Mouse (Mus musculus) urinary bladder, adult 18-20 months (tissue): ENCODE data around the gene Smarcb1.

ENCODE experiments used
- DNase-seq, 2 experiments: peaks; one replicate each; pipeline ENCODE4 v3.0.0; 2022; ENCODE audit warnings: low spot score in 2 of 2, mixed read lengths in 2 of 2

Gene Smarcb1

GRCm38 (mm10) chr10:75921026-75921725, at the start of gene Smarcb1:
Smarcb1 (minus strand) TSS chr10:75921617.
- peak; percentile 92 for DNase-seq

- no peak for DNase-seq
Observed at GRCm38 (mm10) chr10:75954381-75954811, 33.0 kb upstream of the Smarcb1 start, which contains the start of gene Gm5134. Gm5134 (plus strand) TSS chr10:75954514.

- no peak for DNase-seq
Observed at GRCm38 (mm10) chr10:75951424-75952050, 30.1 kb upstream of the Smarcb1 start.

- no peak for DNase-seq
Observed at GRCm38 (mm10) chr10:75950791-75951210, 29.4 kb upstream of the Smarcb1 start.

GRCm38 (mm10) chr10:75949053-75950045, 27.9 kb upstream of the Smarcb1 start:
- no peak for DNase-seq

GRCm38 (mm10) chr10:75948079-75948478, 26.7 kb upstream of the Smarcb1 start:
- DNase-seq, result no peak

- DNase-seq, result no peak
Observed at GRCm38 (mm10) chr10:75945896-75946295, 24.5 kb upstream of the Smarcb1 start.

- no peak for DNase-seq
Observed at GRCm38 (mm10) chr10:75945213-75945612, 23.8 kb upstream of the Smarcb1 start.

GRCm38 (mm10) chr10:75944066-75944772, 22.8 kb upstream of the Smarcb1 start:
- DNase-seq, result no peak

- DNase-seq, result no peak
Observed at GRCm38 (mm10) chr10:75942736-75943477, 21.5 kb upstream of the Smarcb1 start, which contains the start of gene Vpreb3. Vpreb3 (plus strand) TSS chr10:75943057.

GRCm38 (mm10) chr10:75941042-75941824, 19.8 kb upstream of the Smarcb1 start:
- DNase-seq, result no peak

GRCm38 (mm10) chr10:75940520-75940919, 19.1 kb upstream of the Smarcb1 start, which contains the start of gene Gm867:
Gm867 (minus strand) TSS chr10:75940672.
- no peak for DNase-seq

- DNase-seq, result no peak
Observed at GRCm38 (mm10) chr10:75939481-75940234, 18.2 kb upstream of the Smarcb1 start.

GRCm38 (mm10) chr10:75937851-75938643, 16.6 kb upstream of the Smarcb1 start:
- DNase-seq, result no peak

- DNase-seq, result no peak
Observed at GRCm38 (mm10) chr10:75936909-75937667, 15.7 kb upstream of the Smarcb1 start.

- peak; percentile 42 to 71 for DNase-seq
Observed at GRCm38 (mm10) chr10:75935680-75936541, 14.5 kb upstream of the Smarcb1 start, which contains the start of gene Mmp11. Mmp11 (minus strand) TSS chr10:75936496.
